Mouse (Mus musculus): Measurements from ENCODE around the gene Zfp787. TPM values are rescaled to one million over a fixed set of nuclear protein-coding genes. Genes with fewer than 3 reads are reported as not detected.

Gene Zfp787
- polyA plus RNA-seq, 2 experiments from 2014 or later, result 6.7 to 6.9 TPM

Other genes with a start within 250 kb of the Zfp787 start
- not detected for gene Vmn1r65, start 145.0 kb downstream of the Zfp787 start, polyA plus RNA-seq (2017; shearing (Covaris generic))
- not detected for gene Nlrp4c, start 110.8 kb downstream of the Zfp787 start, polyA plus RNA-seq (2017; shearing (Covaris generic))
- gene Zfp444, start 16.2 kb upstream of the Zfp787 start, polyA plus RNA-seq (2017; shearing (Covaris generic)), result 10 to 100 TPM in 1 of 2 experiments, 1 to 10 TPM in 1; 5.6 to 10.6 TPM
- not detected for gene Galp, start 41.1 kb upstream of the Zfp787 start, polyA plus RNA-seq (2017; shearing (Covaris generic))
- not detected for gene Zscan5b, start 66.3 kb upstream of the Zfp787 start, polyA plus RNA-seq (2017; shearing (Covaris generic))
- not detected for gene Epp13, start 96.7 kb upstream of the Zfp787 start, polyA plus RNA-seq (2017; shearing (Covaris generic))
- gene Zfp667, start 130.6 kb upstream of the Zfp787 start, polyA plus RNA-seq (2017; shearing (Covaris generic)), result 1 to 10 TPM; 6.4 to 7.6 TPM
- gene Zfp583, start 175.3 kb upstream of the Zfp787 start, polyA plus RNA-seq (2017; shearing (Covaris generic)), result 1 to 10 TPM in 1 of 2 experiments, under 1 TPM in 1; 0.94 to 1.4 TPM
- gene Gm3854, start 187.8 kb upstream of the Zfp787 start, polyA plus RNA-seq (2017; shearing (Covaris generic)), result under 1 TPM; 0.11 to 0.39 TPM
- 1 to 10 TPM; 4.0 to 5.1 TPM for gene Zfp78, start 207.3 kb upstream of the Zfp787 start, polyA plus RNA-seq (2017; shearing (Covaris generic))
- gene Zfp28, start 227.3 kb upstream of the Zfp787 start, polyA plus RNA-seq (2017; shearing (Covaris generic)), result 1 to 10 TPM; 4.0 to 5.5 TPM
- not detected for gene Smim17, start 242.7 kb upstream of the Zfp787 start, polyA plus RNA-seq (2017; shearing (Covaris generic))

Measured in CD4-positive, CD25-positive, alpha-beta regulatory T cell, adult 4 months (primary cell).